Mouse (Mus musculus): Measurements from ENCODE around the gene Mbl2.

DNA sequence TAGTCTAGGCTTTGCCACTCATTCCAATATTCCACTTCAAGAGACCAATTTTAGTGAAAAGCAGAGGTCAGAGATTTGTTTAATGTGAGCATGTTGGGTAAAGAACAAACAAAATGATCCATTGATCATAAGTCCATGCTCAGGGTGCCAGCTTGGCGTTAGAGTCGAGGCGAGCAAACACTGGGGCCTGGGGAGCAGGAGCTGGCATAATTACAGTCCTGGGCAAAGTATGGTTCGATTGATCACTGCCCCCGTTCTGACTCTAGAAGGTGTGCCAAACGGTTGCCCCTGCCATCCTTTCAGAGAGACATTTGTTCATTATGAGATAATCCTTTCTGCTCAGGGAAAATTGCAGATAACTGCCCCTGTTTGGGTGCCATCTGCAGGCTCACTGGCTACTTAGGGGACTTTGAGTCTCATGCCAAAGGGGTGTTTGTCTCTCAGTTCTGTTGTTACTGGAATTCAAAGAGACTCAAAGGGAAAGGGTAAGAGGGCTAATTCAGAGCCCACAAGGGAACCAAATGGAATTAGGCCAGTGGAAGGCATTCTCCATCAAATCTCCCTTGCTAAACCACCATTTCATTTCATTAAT, 55.3 kb downstream of the Mbl2 start:
- no peak for TF ChIP-seq POLR2A (IDR thresholded peaks at IDR 0.05; ENCODE audit: insufficient read depth, low read length)
- no peak for TF ChIP-seq CTCF (IDR thresholded peaks at IDR 0.05; ENCODE audit: low read depth, low read length)

All from ES-Bruce4 (cell line).